Mouse (Mus musculus) heart, postnatal 0 days (tissue): Measurements from ENCODE around the gene Gm16506. TPM values are rescaled to one million over a fixed set of nuclear protein-coding genes. Genes with fewer than 3 reads are reported as not detected.
"Not testable (repeated sequence)": the region's sequence is repeated elsewhere in the genome, so short reads cannot be mapped to it uniquely, and the experiment has no call there.

ENCODE experiments used
- ATAC-seq: fragments of 200-750 bp; cut with Nextera tagmentation; 2 replicates; pipeline ENCODE4 v1.8.0; 2017; ENCODE audit warnings: low read depth, moderate number of reproducible peaks, moderate library complexity; ENCODE audit not compliant: insufficient read depth
- DNase-seq: peaks from one replicate; pipeline ENCODE4 v3.0.0-alpha.2; 2016; ENCODE audit warnings: low spot score
- H3K27ac ChIP-seq: fragments of 300-500 bp; sonication (generic); 2 replicates; pipeline ENCODE4 v1.5.1; 2014; ENCODE audit warnings: low read depth, mild to moderate bottlenecking
- H3K27me3 ChIP-seq: fragments of 300-500 bp; sonication (generic); 2 replicates; pipeline ENCODE4 v1.6.1; 2014; ENCODE audit warnings: low read length, mixed read lengths; ENCODE audit not compliant: control insufficient read depth, insufficient read depth
- H3K36me3 ChIP-seq: fragments of 300-500 bp; sonication (generic); replicated peaks from 2 replicates; pipeline ENCODE4 v1.6.1; 2014; ENCODE audit warnings: low read length, mixed read lengths; ENCODE audit not compliant: control insufficient read depth, insufficient read depth
- H3K4me1 ChIP-seq: fragments of 300-500 bp; sonication (generic); 2 replicates; pipeline ENCODE4 v1.6.1; 2014; ENCODE audit warnings: antibody characterized with exemption; ENCODE audit not compliant: control insufficient read depth, insufficient read depth
- H3K4me2 ChIP-seq: fragments of 300-500 bp; sonication (generic); 2 replicates; pipeline ENCODE4 v1.6.1; 2014; ENCODE audit warnings: low read depth, mild to moderate bottlenecking, low read length, moderate library complexity
- H3K4me3 ChIP-seq: fragments of 300-500 bp; sonication (generic); 2 replicates; pipeline ENCODE4 v1.5.1; 2014; ENCODE audit warnings: low read depth, low read length
- H3K9ac ChIP-seq: fragments of 300-500 bp; sonication (generic); replicated peaks from 2 replicates; pipeline ENCODE4 v1.6.1; 2014; ENCODE audit warnings: low read depth, low read length, mixed read lengths
- H3K9me3 ChIP-seq: fragments of 300-500 bp; sonication (generic); replicated peaks from 2 replicates; pipeline ENCODE4 v1.6.1; 2016; ENCODE audit warnings: low read length; ENCODE audit not compliant: control insufficient read depth
- WGBS: fragments of 180-500 bp; shearing (Covaris S2); extraction: QIAGEN DNeasy Blood & Tissue Kit; methylation state at CpG from one replicate; pipeline ENCODE4 v1.1.7; 2014; 5-methylcytosine and 5-hydroxymethylcytosine counted together
- polyA plus RNA-seq: library from polyadenylated mRNA; unstranded; fragments of >200 nt; fragmentation: Nextera tagmentation; extraction: Ambion mirVana; gene quantifications from 2 replicates; pipeline ENCODE4 v1.2.1, GENCODE M21; 2015
- total RNA-seq: library from RNA; depleted of rRNA; stranded (reverse); fragments of >200 nt; gene quantifications from 2 replicates; pipeline ENCODE4 v1.2.3, GENCODE M21; 2014; ENCODE audit warnings: low replicate concordance; rRNA removed

Gene Gm16506
- total RNA-seq (not detected in 2 replicates), polyA plus RNA-seq (not detected in 2 replicates)

DNA sequence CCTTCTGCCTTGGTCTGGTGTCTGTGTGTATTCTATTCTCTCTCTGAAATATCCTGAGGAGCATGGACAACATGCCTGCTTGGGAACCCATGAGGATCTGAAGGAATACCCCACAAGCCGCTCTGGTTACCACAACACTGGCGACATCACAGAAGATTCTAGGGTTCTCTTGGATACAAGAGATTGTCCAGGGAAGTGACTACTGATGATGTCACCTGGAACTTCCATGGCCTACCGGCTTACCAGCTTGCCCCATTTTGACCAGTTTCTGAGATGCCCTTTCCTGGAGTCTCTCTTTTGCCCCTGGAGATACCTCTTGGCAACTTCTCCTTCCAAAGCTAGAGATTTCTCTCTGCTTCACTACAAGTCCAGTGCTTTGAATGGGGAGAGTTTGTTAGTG lies at the start of gene Gm16506:
TSS of gene Gm16506 (minus strand) at position 101 of the 400 bp plus-strand sequence.
- H3K4me2 ChIP-seq, H3K9me3 ChIP-seq, H3K27ac ChIP-seq, H3K4me3 ChIP-seq, H3K27me3 ChIP-seq, ATAC-seq, H3K9ac ChIP-seq, DNase-seq, H3K36me3 ChIP-seq, H3K4me1 ChIP-seq: not testable (repeated sequence)
- WGBS = 77% methylated on average over 1 of the region's 3 CpGs

DNA sequence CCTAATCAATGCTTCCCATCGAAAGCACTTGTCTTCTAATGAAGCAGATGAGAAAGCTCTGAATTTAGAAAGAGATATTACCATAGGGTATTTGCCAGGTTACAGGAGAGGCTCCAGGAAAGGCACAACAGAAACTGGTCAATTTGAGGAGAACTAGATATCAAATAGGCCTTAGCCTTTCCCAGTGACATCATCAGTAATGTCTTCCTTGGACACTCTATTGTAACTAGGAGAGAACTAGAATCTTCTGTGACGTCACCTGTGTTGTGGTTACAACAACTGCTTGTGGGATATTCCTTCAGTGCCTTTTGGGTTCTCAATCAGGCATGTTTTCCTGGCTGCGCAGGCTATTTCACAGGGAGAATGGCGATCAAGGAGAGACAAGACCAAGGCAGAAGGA lies 20.3 kb upstream of the Gm16506 start, which contains the start of gene Gm6526:
TSS of gene Gm6526 (plus strand) at position 301 of the 400 bp plus-strand sequence.
- H3K9ac ChIP-seq, H3K4me1 ChIP-seq, H3K36me3 ChIP-seq, ATAC-seq, H3K27ac ChIP-seq, H3K27me3 ChIP-seq, H3K9me3 ChIP-seq, DNase-seq, H3K4me2 ChIP-seq, H3K4me3 ChIP-seq: not testable (repeated sequence)
- 64% methylated on average over 4 of the region's 4 CpGs for WGBS

DNA sequence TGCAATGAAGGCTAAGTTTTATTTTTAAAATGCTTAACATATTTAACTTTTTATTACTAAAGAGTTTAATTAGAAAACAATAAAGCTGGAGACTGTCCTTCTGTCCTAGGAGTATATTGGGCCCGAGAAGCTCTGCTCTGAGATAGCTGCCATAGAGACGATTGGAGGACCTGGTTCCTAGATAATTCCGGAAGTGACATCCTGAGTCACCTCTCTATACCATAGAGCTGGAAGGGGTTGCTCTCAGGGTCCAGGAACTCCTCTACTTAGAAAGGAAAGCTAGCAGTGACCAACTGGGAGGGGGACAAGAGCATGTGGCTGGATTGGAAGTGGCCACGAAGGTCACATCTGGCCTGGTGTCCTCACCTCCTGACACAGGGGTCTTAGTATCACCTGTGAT lies 29.7 kb downstream of the Gm16506 start, which contains the start of gene Gm7324:
TSS of gene Gm7324 (plus strand) at position 208 of the 400 bp plus-strand sequence.
- not testable (repeated sequence) for ATAC-seq, H3K9ac ChIP-seq, H3K4me1 ChIP-seq, H3K27ac ChIP-seq, H3K4me2 ChIP-seq, H3K9me3 ChIP-seq, H3K27me3 ChIP-seq, H3K4me3 ChIP-seq, DNase-seq, H3K36me3 ChIP-seq
- WGBS = 76% methylated on average over 4 of the region's 4 CpGs

DNA sequence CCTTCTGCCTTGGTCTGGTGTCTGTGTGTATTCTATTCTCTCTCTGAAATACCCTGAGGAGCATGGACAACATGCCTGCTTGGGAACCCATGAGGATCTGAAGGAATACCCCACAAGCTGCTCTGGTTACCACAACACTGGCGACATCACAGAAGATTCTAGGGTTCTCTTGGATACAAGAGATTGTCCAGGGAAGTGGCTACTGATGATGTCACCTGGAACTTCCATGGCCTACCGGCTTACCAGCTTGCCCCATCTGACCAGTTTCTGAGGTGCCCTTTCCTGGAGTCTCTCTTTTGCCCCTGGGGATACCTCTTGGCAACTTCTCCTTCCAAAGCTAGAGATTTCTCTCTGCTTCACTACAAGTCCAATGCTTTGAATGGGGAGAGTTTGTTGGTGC lies 50.2 kb downstream of the Gm16506 start, which contains the start of gene Gm8165:
TSS of gene Gm8165 (minus strand) at position 101 of the 400 bp plus-strand sequence.
- H3K4me1 ChIP-seq, H3K27ac ChIP-seq, ATAC-seq, H3K4me3 ChIP-seq, H3K36me3 ChIP-seq, H3K9ac ChIP-seq, DNase-seq, H3K9me3 ChIP-seq, H3K27me3 ChIP-seq, H3K4me2 ChIP-seq: not testable (repeated sequence)
- no CpG with 5 or more reads among the region's 2 CpGs for WGBS

Other genes starting within 250 kb of the Gm16506 start
- not detected in 2 replicates for gene Gm5799, start 183.9 kb downstream of the Gm16506 start, total RNA-seq
- gene Gm5799, start 183.9 kb downstream of the Gm16506 start, polyA plus RNA-seq = not detected in 2 replicates
- gene Gm17654, start 148.3 kb downstream of the Gm16506 start, total RNA-seq = not detected in 2 replicates
- gene Gm17654, start 148.3 kb downstream of the Gm16506 start, polyA plus RNA-seq = not detected in 2 replicates
- not detected in 2 replicates for gene Gm10375, start 119.5 kb downstream of the Gm16506 start, total RNA-seq
- not detected in 2 replicates for gene Gm10375, start 119.5 kb downstream of the Gm16506 start, polyA plus RNA-seq
- gene Gm8165, start 50.3 kb downstream of the Gm16506 start, total RNA-seq = not detected in 2 replicates
- gene Gm8165, start 50.3 kb downstream of the Gm16506 start, polyA plus RNA-seq = not detected in 2 replicates
- 0.08 TPM in 1 of 2 replicates, not detected in the other for gene Gm7324, start 29.7 kb downstream of the Gm16506 start, total RNA-seq
- 0.55 and 0.59 TPM in 2 replicates for gene Gm7324, start 29.7 kb downstream of the Gm16506 start, polyA plus RNA-seq
- not detected in 2 replicates for gene Gm6526, start 20.4 kb upstream of the Gm16506 start, total RNA-seq
- not detected in 2 replicates for gene Gm6526, start 20.4 kb upstream of the Gm16506 start, polyA plus RNA-seq
- not detected in 2 replicates for gene Gm8180, start 57.3 kb upstream of the Gm16506 start, total RNA-seq
- gene Gm8180, start 57.3 kb upstream of the Gm16506 start, polyA plus RNA-seq = not detected in 2 replicates
- gene Ear1, start 148.0 kb upstream of the Gm16506 start, total RNA-seq = not detected in 2 replicates
- gene Ear1, start 148.0 kb upstream of the Gm16506 start, polyA plus RNA-seq = not detected in 2 replicates
- not detected in 2 replicates for gene Ear10, start 196.1 kb upstream of the Gm16506 start, total RNA-seq
- gene Ear10, start 196.1 kb upstream of the Gm16506 start, polyA plus RNA-seq = not detected in 2 replicates
- gene Gm8113, start 197.9 kb upstream of the Gm16506 start, total RNA-seq = 12.9 and 20.5 TPM in 2 replicates
- 32.3 and 33.7 TPM in 2 replicates for gene Gm8113, start 197.9 kb upstream of the Gm16506 start, polyA plus RNA-seq
- gene Ang5, start 229.6 kb upstream of the Gm16506 start, total RNA-seq = not detected in 2 replicates
- not detected in 2 replicates for gene Ang5, start 229.6 kb upstream of the Gm16506 start, polyA plus RNA-seq